Mouse (Mus musculus) ES-Bruce4 (cell line): ENCODE data around the gene Olfr215.

ENCODE experiments used
- CTCF ChIP-seq: IDR thresholded peaks from one replicate; pipeline ENCODE4 v1.8.1; 2011; ENCODE audit warnings: low read depth, low read length
- POLR2A ChIP-seq: IDR thresholded peaks from one replicate; pipeline ENCODE4 v1.8.1; 2011; ENCODE audit warnings: low read length; ENCODE audit not compliant: insufficient read depth

DNA sequence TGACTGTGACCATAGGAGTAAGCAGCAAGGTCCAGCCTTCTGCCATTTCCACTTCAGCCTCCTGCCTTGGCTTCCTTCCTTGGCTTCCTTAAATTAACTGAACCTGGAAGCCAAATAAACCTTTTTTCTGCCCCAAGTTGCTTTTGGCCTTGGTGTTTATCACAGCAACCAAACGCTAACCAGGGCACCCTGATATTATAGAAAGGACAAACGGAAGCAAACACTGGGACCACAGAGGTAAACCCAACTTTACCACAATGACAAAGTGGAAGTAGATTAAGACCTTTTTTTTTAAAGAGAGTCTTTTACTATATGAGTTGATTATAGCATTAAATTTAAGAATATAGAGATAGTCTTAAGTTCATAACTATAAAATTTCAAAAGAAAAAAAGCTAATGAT is 41.5 kb downstream of the Olfr215 start:
- no peak for TF ChIP-seq POLR2A
- no peak for TF ChIP-seq CTCF
